Mouse (Mus musculus) myocyte (in vitro differentiated cells): ENCODE measurements around the gene Larp1b. TPM values are rescaled to one million over a fixed set of nuclear protein-coding genes. Genes with fewer than 3 reads are reported as not detected.

ENCODE experiments used
- H3K27me3 ChIP-seq: one replicate; pipeline ENCODE4 v1.6.1; 2011; ENCODE audit not compliant: control insufficient read depth, insufficient read depth, insufficient read length
- H3K36me3 ChIP-seq: one replicate; pipeline ENCODE4 v1.6.1; 2011; ENCODE audit not compliant: control insufficient read depth, insufficient read depth
- H3K4me2 ChIP-seq: one replicate; pipeline ENCODE4 v1.6.1; 2011; ENCODE audit warnings: low read depth, control low read depth
- H3K4me3 ChIP-seq: one replicate; pipeline ENCODE4 v1.5.1; 2011; ENCODE audit warnings: mild to moderate bottlenecking, control low read depth, moderate library complexity
- H3K79me2 ChIP-seq: one replicate; pipeline ENCODE4 v1.6.1; 2011; ENCODE audit not compliant: control insufficient read depth, insufficient read depth
- H3ac ChIP-seq: one replicate; pipeline ENCODE4 v1.6.1; 2011; ENCODE audit not compliant: control insufficient read depth, insufficient read length
- CEBPB ChIP-seq: IDR thresholded peaks from 2 replicates; pipeline ENCODE4 v1.6.1; 2011; ENCODE audit warnings: mild to moderate bottlenecking, moderate library complexity; ENCODE audit not compliant: poor library complexity, insufficient read depth, severe bottlenecking
- E2F4 ChIP-seq: IDR thresholded peaks from one replicate; pipeline ENCODE4 v1.6.1; 2011; ENCODE audit warnings: mild to moderate bottlenecking, control low read depth, moderate library complexity; ENCODE audit not compliant: insufficient read depth
- MAX ChIP-seq: IDR thresholded peaks from one replicate; pipeline ENCODE4 v1.6.1; 2011; ENCODE audit warnings: low read depth, mild to moderate bottlenecking, control low read depth
- MYOD1 ChIP-seq, 3 experiments: IDR thresholded peaks; one replicate each; pipeline ENCODE4 v1.6.1; 2011; ENCODE audit warnings: control low read depth in 2 of 3, low read depth in 2 of 3, mild to moderate bottlenecking in 2 of 3, moderate library complexity in 1 of 3; ENCODE audit not compliant: insufficient read length in 2 of 3, control insufficient read depth in 1 of 3
- MYOG ChIP-seq, 3 experiments: IDR thresholded peaks; one replicate each; pipeline ENCODE4 v1.6.1; 2011; ENCODE audit warnings: control low read depth in 2 of 3, low read depth in 2 of 3, mild to moderate bottlenecking in 2 of 3; ENCODE audit not compliant: insufficient read length in 2 of 3, control insufficient read depth in 1 of 3, insufficient read depth in 1 of 3
- POLR2A ChIP-seq: IDR thresholded peaks from one replicate; pipeline ENCODE4 v1.6.1; 2011; ENCODE audit warnings: low read depth, mild to moderate bottlenecking, control low read depth, moderate library complexity; ENCODE audit not compliant: insufficient read length
- POLR2AphosphoS2 ChIP-seq: IDR thresholded peaks from one replicate; pipeline ENCODE4 v1.6.1; 2011; ENCODE audit warnings: low read depth, control low read depth; ENCODE audit not compliant: insufficient read length
- REST ChIP-seq: IDR thresholded peaks from one replicate; pipeline ENCODE4 v1.6.1; 2011; ENCODE audit warnings: mild to moderate bottlenecking, control low read depth, moderate library complexity; ENCODE audit not compliant: insufficient read depth, insufficient read length
- SRF ChIP-seq: IDR thresholded peaks from one replicate; pipeline ENCODE4 v1.6.1; 2011; ENCODE audit warnings: low read depth; ENCODE audit not compliant: control insufficient read depth, insufficient read length
- TCF12 ChIP-seq: IDR thresholded peaks from one replicate; pipeline ENCODE4 v1.6.1; 2011; ENCODE audit warnings: mild to moderate bottlenecking, control low read depth; ENCODE audit not compliant: poor library complexity, insufficient read depth, severe bottlenecking
- TCF3 ChIP-seq: IDR thresholded peaks from one replicate; pipeline ENCODE4 v1.6.1; 2011; ENCODE audit warnings: low read depth, control low read depth; ENCODE audit not compliant: insufficient read length
- USF1 ChIP-seq: IDR thresholded peaks from one replicate; pipeline ENCODE4 v1.6.1; 2011; ENCODE audit warnings: low read depth, mild to moderate bottlenecking, control low read depth, moderate library complexity
- polyA plus RNA-seq: library from polyadenylated mRNA; unstranded; fragments of >200 nt; fragmentation: generic; extraction: Trizol; gene quantifications from one replicate; pipeline ENCODE4 v1.2.1, GENCODE M21; 2012; ENCODE audit warnings: missing spikeins

Gene Larp1b
- polyA plus RNA-seq, 1 experiment = 10.1 TPM

GRCm38 (mm10) chr3:40958831-40959230, 9.2 kb downstream of the Larp1b start:
- no peaks in the 10 kb centered on the region for H3K36me3 ChIP-seq
- H3K79me2 ChIP-seq = peaks cover 6% of the 10 kb centered on the region
- no peak overlapping the region for H3ac ChIP-seq
- H3K27me3 ChIP-seq = no peaks in the 10 kb centered on the region
- H3K4me3 ChIP-seq = no peak overlapping the region
- no peak for TF ChIP-seq TCF12
- no peak for TF ChIP-seq MYOD1 (IDR thresholded peaks at IDR 0.05; ENCODE audit: control insufficient read depth in 1 of 3, insufficient read length in 2 of 3, low read depth in 2 of 3)
- no peak for TF ChIP-seq USF1
- no peak for TF ChIP-seq REST
- no peak for TF ChIP-seq E2F4
- TF ChIP-seq MYOG (IDR thresholded peaks at IDR 0.05; ENCODE audit: control insufficient read depth in 1 of 3, insufficient read depth in 1 of 3, insufficient read length in 2 of 3, low read depth in 2 of 3) = no peak
- no peak for TF ChIP-seq POLR2A
- TF ChIP-seq SRF = no peak
- no peak for TF ChIP-seq POLR2AphosphoS2
- TF ChIP-seq TCF3 = no peak
- TF ChIP-seq CEBPB = no peak
- H3K4me2 ChIP-seq = no peak overlapping the region

GRCm38 (mm10) chr3:40980758-40981157, 31.1 kb downstream of the Larp1b start:
- TF ChIP-seq REST (no peak), E2F4 (no peak), POLR2A (no peak)

DNA sequence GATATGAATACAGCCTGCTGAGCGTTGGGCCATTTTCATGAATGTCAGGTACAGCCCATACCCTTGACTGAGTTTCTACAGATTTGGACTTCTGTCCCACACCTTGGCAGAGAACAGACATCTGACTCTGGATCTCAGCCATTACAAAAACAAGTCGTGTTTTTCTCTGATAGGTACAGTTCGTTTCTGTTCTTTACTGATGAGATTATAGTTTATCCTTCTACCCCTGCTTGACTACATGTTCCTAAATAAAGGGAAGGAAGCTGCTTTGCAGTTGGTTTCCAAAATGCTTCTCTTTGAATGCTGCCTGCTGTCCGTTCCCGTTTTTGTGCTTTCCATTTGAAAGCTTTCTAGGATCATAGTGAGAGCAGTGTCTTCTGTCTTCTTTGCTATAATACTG, 37.9 kb downstream of the Larp1b start:
- no peaks in the 10 kb centered on the region for H3K79me2 ChIP-seq
- no peaks in the 10 kb centered on the region for H3K27me3 ChIP-seq
- H3K4me2 ChIP-seq = no peak overlapping the region
- no peak for TF ChIP-seq TCF12
- TF ChIP-seq USF1 = no peak
- no peak for TF ChIP-seq SRF
- no peak for TF ChIP-seq POLR2AphosphoS2
- no peak for TF ChIP-seq TCF3
- TF ChIP-seq POLR2A = no peak
- TF ChIP-seq MYOD1 (IDR thresholded peaks at IDR 0.05; ENCODE audit: control insufficient read depth in 1 of 3, insufficient read length in 2 of 3, low read depth in 2 of 3) = no peak
- no peak for TF ChIP-seq CEBPB
- no peak for TF ChIP-seq REST
- H3K36me3 ChIP-seq = no peaks in the 10 kb centered on the region
- H3ac ChIP-seq = no peak overlapping the region
- no peak overlapping the region for H3K4me3 ChIP-seq

More at GRCm38 (mm10) chr3:40980758-40981157, 31.1 kb downstream of the Larp1b start:
- Histone ChIP-seq H3K4me2 (no peak overlapping the region), H3K79me2 (no peaks in the 10 kb centered on the region), H3ac (no peak overlapping the region), H3K4me3 (no peak overlapping the region), H3K27me3 (no peaks in the 10 kb centered on the region), H3K36me3 (no peaks in the 10 kb centered on the region)

DNA sequence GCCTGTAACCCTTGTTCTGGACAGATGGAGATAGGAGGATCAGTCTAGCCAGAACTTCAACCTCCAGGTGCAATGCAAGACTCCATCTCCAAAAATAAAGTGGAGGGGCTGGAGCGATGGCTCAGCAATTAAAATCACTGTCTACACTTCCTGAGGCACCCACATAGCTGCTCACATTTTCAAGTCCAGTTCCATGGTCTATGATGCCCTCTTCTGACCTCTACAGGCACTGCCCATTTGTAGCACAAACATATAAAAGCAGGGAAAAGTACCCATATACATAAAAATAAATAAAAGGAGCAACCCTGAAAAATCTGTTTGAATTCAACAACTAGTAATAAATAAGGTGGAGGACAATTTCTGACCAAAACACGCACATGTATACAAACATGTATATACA, 39.1 kb downstream of the Larp1b start:
- Histone ChIP-seq H3ac (no peak overlapping the region), H3K79me2 (no peaks in the 10 kb centered on the region), H3K4me3 (no peak overlapping the region), H3K4me2 (no peak overlapping the region), H3K27me3 (no peaks in the 10 kb centered on the region), H3K36me3 (no peaks in the 10 kb centered on the region)
- no peak for TF ChIP-seq TCF12
- TF ChIP-seq MYOD1 (IDR thresholded peaks at IDR 0.05; ENCODE audit: control insufficient read depth in 1 of 3, insufficient read length in 2 of 3, low read depth in 2 of 3) = no peak
- no peak for TF ChIP-seq MAX
- TF ChIP-seq SRF = no peak
- no peak for TF ChIP-seq CEBPB

GRCm38 (mm10) chr3:40991541-40991940, 41.9 kb downstream of the Larp1b start:
- Histone ChIP-seq H3K4me3 (no peak overlapping the region), H3K27me3 (no peaks in the 10 kb centered on the region), H3ac (no peak overlapping the region), H3K36me3 (no peaks in the 10 kb centered on the region), H3K4me2 (no peak overlapping the region), H3K79me2 (no peaks in the 10 kb centered on the region)
- no peak for TF ChIP-seq TCF12
- TF ChIP-seq USF1 = no peak
- TF ChIP-seq SRF = no peak
- no peak for TF ChIP-seq MAX

GRCm38 (mm10) chr3:40995161-40995560, 45.5 kb downstream of the Larp1b start:
- Histone ChIP-seq H3K4me2 (no peak overlapping the region), H3K36me3 (no peaks in the 10 kb centered on the region), H3ac (no peak overlapping the region), H3K4me3 (no peak overlapping the region), H3K79me2 (no peaks in the 10 kb centered on the region), H3K27me3 (no peaks in the 10 kb centered on the region)
- TF ChIP-seq POLR2AphosphoS2 (no peak), USF1 (no peak), TCF3 (no peak), CEBPB (peak; percentile 76)
